ENCODE assay signal across 8 mouse cellular contexts in genomic region chr11:54805196-54805595, GRCm38 (mm10). TPM values are rescaled to one million over a fixed set of nuclear protein-coding genes. Genes with fewer than 3 reads are reported as not detected.
DNase-seq lines count a peak whose midpoint lies in the region; ATAC-seq and TF ChIP-seq lines count a peak whose summit lies in the region.

No protein-coding gene starts in this region.

- WGBS in liver, adult 2 months: 75% methylated on average over 4 of the region's 4 CpGs
- 81% methylated on average over 4 of the region's 4 CpGs for WGBS in liver, postnatal 0 days (ENCODE audit: insufficient replicate concordance)
- 17% methylated on average over 4 of the region's 4 CpGs for WGBS in heart, adult 2 months
- WGBS in forebrain, embryonic 14.5 days: 87% methylated on average over 4 of the region's 4 CpGs

- H3K4me2 ChIP-seq in liver, postnatal 0 days (ENCODE audit: low read depth, low read length): no peak overlapping the region
- H3K4me2 ChIP-seq in forebrain, embryonic 14.5 days (ENCODE audit: low read length): no peak overlapping the region

- TF ChIP-seq POLR2A in liver, adult 2 months (IDR thresholded peaks at IDR 0.05; ENCODE audit: extremely low read depth, insufficient read depth, low read length): no peak
- peak; percentile 20; the same call in 1 of the 2 replicates for TF ChIP-seq POLR2A in heart, adult 2 months (IDR thresholded peaks at IDR 0.05; ENCODE audit: insufficient read depth, low read depth, low read length)

- no peaks in the 10 kb centered on the region for H3K79me2 ChIP-seq in liver, adult 2 months (ENCODE audit: control insufficient read depth, insufficient read depth, low read length)
- H3K79me2 ChIP-seq in heart, adult 2 months (replicated peaks; ENCODE audit: control insufficient read depth, insufficient read depth, low read length): no peaks in the 10 kb centered on the region

- H3K9me3 ChIP-seq in liver, postnatal 0 days (ENCODE audit: low read length): no peaks in the 10 kb centered on the region
- no peaks in the 10 kb centered on the region for H3K9me3 ChIP-seq in forebrain, embryonic 14.5 days (replicated peaks; ENCODE audit: control insufficient read depth, low read length)

- ATAC-seq in liver, postnatal 0 days: no peak
- no peak for ATAC-seq in forebrain, embryonic 14.5 days

- intact Hi-C loops in heart, adult 2 months (cut with DNase I): loop anchor here (1.0 kb wide), 3 partner anchors 18 to 50 kb away; partner anchors contain the start of gene Cdc42se2

- H3K36me3 ChIP-seq in liver, adult 2 months (ENCODE audit: control insufficient read depth, insufficient read depth, low read length): no peaks in the 10 kb centered on the region
- no peaks in the 10 kb centered on the region for H3K36me3 ChIP-seq in liver, postnatal 0 days (replicated peaks; ENCODE audit: insufficient read depth, low read length)
- H3K36me3 ChIP-seq in heart, adult 2 months (ENCODE audit: control insufficient read depth, insufficient read depth, low read length): peaks cover 3% of the 10 kb centered on the region; the same call in 1 of the 2 replicates
- no peaks in the 10 kb centered on the region for H3K36me3 ChIP-seq in forebrain, embryonic 14.5 days (ENCODE audit: control insufficient read depth, insufficient read depth, low read length)

- 0 out of 2 replicates have a peak overlapping the region, but pooled peaks have one; percentile 19 for H3K27ac ChIP-seq in liver, adult 2 months (replicated peaks; ENCODE audit: insufficient read depth, low read depth, low read length)
- H3K27ac ChIP-seq in liver, postnatal 0 days (ENCODE audit: low read depth): no peak overlapping the region
- peak overlapping the region; percentile 91 for H3K27ac ChIP-seq in heart, adult 2 months
- H3K27ac ChIP-seq in forebrain, embryonic 14.5 days (ENCODE audit: low read depth, low read length): no peak overlapping the region

- H3K9ac ChIP-seq in liver, adult 2 months (ENCODE audit: low read depth, low read length): no peak overlapping the region
- H3K9ac ChIP-seq in liver, postnatal 0 days (replicated peaks): no peak overlapping the region
- no peak overlapping the region for H3K9ac ChIP-seq in heart, adult 2 months (ENCODE audit: low read depth, low read length)
- H3K9ac ChIP-seq in forebrain, embryonic 14.5 days (ENCODE audit: low read length): no peak overlapping the region

- no peaks in the 10 kb centered on the region for H3K27me3 ChIP-seq in liver, adult 2 months (ENCODE audit: control insufficient read depth, insufficient read depth, low read length)
- no peaks in the 10 kb centered on the region for H3K27me3 ChIP-seq in liver, postnatal 0 days (ENCODE audit: insufficient read depth, low read length)
- H3K27me3 ChIP-seq in heart, adult 2 months (ENCODE audit: control insufficient read depth, insufficient read depth, low read length): no peaks in the 10 kb centered on the region
- no peaks in the 10 kb centered on the region for H3K27me3 ChIP-seq in forebrain, embryonic 14.5 days (replicated peaks; ENCODE audit: control insufficient read depth, insufficient read depth, low read length)

- peaks cover 10% of the 10 kb centered on the region for H3K4me1 ChIP-seq in liver, adult 2 months (ENCODE audit: control insufficient read depth, insufficient read depth, low read length)
- H3K4me1 ChIP-seq in liver, postnatal 0 days (ENCODE audit: insufficient read depth): peaks cover 11% of the 10 kb centered on the region
- peaks cover 22% of the 10 kb centered on the region for H3K4me1 ChIP-seq in heart, adult 2 months (ENCODE audit: control insufficient read depth, insufficient read depth, low read length)
- no peaks in the 10 kb centered on the region for H3K4me1 ChIP-seq in forebrain, embryonic 14.5 days (ENCODE audit: control insufficient read depth, insufficient read depth, low read length)

- TF ChIP-seq CTCF in liver, adult 2 months (IDR thresholded peaks at IDR 0.05; ENCODE audit: low read depth, low read length): no peak
- TF ChIP-seq CTCF in liver, postnatal 0 days (IDR thresholded peaks at IDR 0.05; ENCODE audit: low read depth): no peak
- no peak for TF ChIP-seq CTCF in heart, adult 2 months (IDR thresholded peaks at IDR 0.05)

- DNase-seq in liver, adult 2 months (ENCODE audit: extremely low read depth, low read depth, low spot score): no peak
- no peak for DNase-seq in liver, postnatal 0 days
- peak; percentile 87 to 89 for DNase-seq in heart, adult 2 months
- peak; percentile 92 for DNase-seq in layer of hippocampus, adult 9-11 months
- DNase-seq in skeletal muscle tissue, adult 2 months (ENCODE audit: low read depth, low spot score): peak; percentile 68
- no peak for DNase-seq in thymus, postnatal 36 days
- no peak for DNase-seq in spleen, adult 12 weeks (ENCODE audit: low spot score)
- DNase-seq in forebrain, embryonic 14.5 days (ENCODE audit: low spot score): no peak

- TF ChIP-seq EP300 in liver, postnatal 0 days (IDR thresholded peaks at IDR 0.05; ENCODE audit: low read depth): no peak
- TF ChIP-seq EP300 in heart, adult 2 months (IDR thresholded peaks at IDR 0.05; ENCODE audit: insufficient read depth, low read depth, low read length): 0 out of 2 replicates have a peak, but pooled peaks have one; percentile 39

- no peak overlapping the region for H3K4me3 ChIP-seq in liver, adult 2 months (ENCODE audit: insufficient read depth, low read depth, low read length)
- no peak overlapping the region for H3K4me3 ChIP-seq in liver, postnatal 0 days (ENCODE audit: low read depth, low read length)
- no peak overlapping the region; the same call in 1 of the 2 replicates for H3K4me3 ChIP-seq in heart, adult 2 months
- no peak overlapping the region for H3K4me3 ChIP-seq in forebrain, embryonic 14.5 days (ENCODE audit: low read depth, low read length)

RNA-seq across cellular contexts. Expression of gene Cdc42se2, which starts 17.7 kb away (rescaled TPM):
- total RNA-seq in liver, adult 2 months (2014; rRNA removed): 9.2 and 9.3 TPM in 2 replicates
- 7.4 and 8.0 TPM in 2 replicates for polyA plus RNA-seq in liver, adult 2 months (2012; rRNA removed)
- polyA plus RNA-seq in liver, postnatal 0 days (2015; fragmentation: Nextera tagmentation; extraction: Ambion mirVana): 13.7 and 15.4 TPM in 2 replicates
- total RNA-seq in heart, adult 2 months (2021): 10 to 100 TPM; 22.0 to 23.3 TPM
- polyA plus RNA-seq in heart, adult 2 months (2012; rRNA removed): 24.7 and 41.3 TPM in 2 replicates
- polyA plus RNA-seq in forebrain, embryonic 14.5 days (2014; fragmentation: Nextera tagmentation; extraction: Ambion mirVana): 221 and 226 TPM in 2 replicates

RNA-seq across cellular contexts. Expression of gene Lyrm7, which starts 55.5 kb away (rescaled TPM):
- total RNA-seq in liver, adult 2 months (2014; rRNA removed): 1.3 and 1.8 TPM in 2 replicates
- polyA plus RNA-seq in liver, adult 2 months (2012; rRNA removed): 0.46 and 1.2 TPM in 2 replicates
- polyA plus RNA-seq in liver, postnatal 0 days (2015; fragmentation: Nextera tagmentation; extraction: Ambion mirVana): 2.9 and 5.0 TPM in 2 replicates
- total RNA-seq in heart, adult 2 months (2021): 10 to 100 TPM; 38.6 to 40.1 TPM
- polyA plus RNA-seq in heart, adult 2 months (2012; rRNA removed): 11.1 and 20.0 TPM in 2 replicates
- polyA plus RNA-seq in forebrain, embryonic 14.5 days (2014; fragmentation: Nextera tagmentation; extraction: Ambion mirVana): 11.4 and 13.2 TPM in 2 replicates

Comparison
In these comparisons a context has a peak if more than half of its experiments do, and no peak if none do; other contexts are left out.
1. H3K27ac ChIP-seq: peak in liver, adult 2 months (single experiment) and heart, adult 2 months (single experiment); none in liver, postnatal 0 days (single experiment) and forebrain, embryonic 14.5 days (single experiment).
2. DNase-seq: peak in heart, adult 2 months (2 of 2), layer of hippocampus, adult 9-11 months (single experiment) and skeletal muscle tissue, adult 2 months (single experiment); none in liver, adult 2 months (single experiment), liver, postnatal 0 days (single experiment), thymus, postnatal 36 days (0 of 2), spleen, adult 12 weeks (single experiment) and forebrain, embryonic 14.5 days (single experiment).